Mouse (Mus musculus) layer of hippocampus, postnatal 14 days (tissue): ENCODE data around the gene Hmgcs1. TPM values are rescaled to one million over a fixed set of nuclear protein-coding genes. Genes with fewer than 3 reads are reported as not detected.
A peak's percentile ranks its signal among the peaks of the same experiment; 100 is the strongest.

Source experiments
- DNase-seq, 2 experiments: peaks; one replicate each; pipeline ENCODE4 v3.0.0; 2021 to 2022; ENCODE audit warnings: low spot score in 2 of 2, mixed read lengths in 1 of 2
- total RNA-seq, 2 experiments: library from RNA; stranded (reverse); gene quantifications; 2 replicates each; pipeline ENCODE4 v1.2.3; 2021

The Hmgcs1 gene
- total RNA-seq, 2 experiments from 2014 or later = 424 to 503 TPM

GRCm38 (mm10) chr13:119743470-119743869, 53.3 kb downstream of the Hmgcs1 start:
- no peak for DNase-seq

GRCm38 (mm10) chr13:119746930-119747329, 56.8 kb downstream of the Hmgcs1 start:
- no peak for DNase-seq

- peak in 1 of 2 experiments; percentile 74 for DNase-seq
Observed at GRCm38 (mm10) chr13:119753859-119754634, 63.9 kb downstream of the Hmgcs1 start.

GRCm38 (mm10) chr13:119754635-119755020, 64.4 kb downstream of the Hmgcs1 start:
- peak in 1 of 2 experiments; percentile 36 for DNase-seq

- DNase-seq = peak in 1 of 2 experiments; percentile 35
Observed at GRCm38 (mm10) chr13:119755141-119755547, 65.0 kb downstream of the Hmgcs1 start.

- DNase-seq = peak; percentile 82 to 86
Observed at GRCm38 (mm10) chr13:119755681-119756471, 65.7 kb downstream of the Hmgcs1 start, which contains the start of gene Nim1k. Nim1k (minus strand) TSS chr13:119755882.

GRCm38 (mm10) chr13:119756831-119757230, 66.7 kb downstream of the Hmgcs1 start:
- DNase-seq = no peak

Other genes with a start within 250 kb of the Hmgcs1 start
- gene 4833420G17Rik, start 227.6 kb upstream of the Hmgcs1 start, total RNA-seq = 10 to 100 TPM; 25.3 to 25.5 TPM
- 10 to 100 TPM; 26.0 to 37.4 TPM for gene Tmem267, start 202.3 kb upstream of the Hmgcs1 start, total RNA-seq
- gene 3110070M22Rik, start 202.0 kb upstream of the Hmgcs1 start, total RNA-seq = 1 to 10 TPM; 3.7 to 4.0 TPM
- 1 to 10 TPM; 1.3 to 1.5 TPM for gene Ccl28, start 66.6 kb upstream of the Hmgcs1 start, total RNA-seq
- gene Nim1k, start 65.5 kb downstream of the Hmgcs1 start, total RNA-seq = 10 to 100 TPM; 12.5 to 13.5 TPM
- gene Zfp131, start 100.5 kb downstream of the Hmgcs1 start, total RNA-seq = 10 to 100 TPM; 40.3 to 41.1 TPM
- not detected for gene AF067063, start 139.8 kb downstream of the Hmgcs1 start, total RNA-seq
- not detected for gene D13Ertd608e, start 145.6 kb downstream of the Hmgcs1 start, total RNA-seq
- gene Tcstv1, start 204.4 kb downstream of the Hmgcs1 start, total RNA-seq = not detected
- gene Gm21761, start 238.9 kb downstream of the Hmgcs1 start, total RNA-seq = not detected